Mouse (Mus musculus): ENCODE data around the gene Ttc39b. TPM values are rescaled to one million over a fixed set of nuclear protein-coding genes. Genes with fewer than 3 reads are reported as not detected.

Ttc39b gene
- total and polyA plus RNA-seq, 3 experiments: 11.3 to 109 (median 21.1) TPM

GRCm38 (mm10) chr4:83199391-83199790, 124.7 kb downstream of the Ttc39b start:
- Histone ChIP-seq H3K9ac (ENCODE audit: control insufficient read depth, low read depth, low read length, poor library complexity, severe bottlenecking) (no peak overlapping the region), H3K27ac (ENCODE audit: control insufficient read depth, low read depth, low read length) (no peak overlapping the region), H3K27me3 (ENCODE audit: control insufficient read depth in 1 of 2, insufficient read depth in 2 of 2, low read length in 2 of 2) (no peaks in the 10 kb centered on the region), H3K79me2 (ENCODE audit: control insufficient read depth, insufficient read depth, low read length, poor library complexity) (no peaks in the 10 kb centered on the region), H3K4me3 (ENCODE audit: control insufficient read depth in 1 of 2, insufficient read depth in 1 of 2, low read depth in 2 of 2, low read length in 2 of 2) (no peak overlapping the region), H3K9me3 (replicated peaks; ENCODE audit: insufficient read depth, low read length) (no peaks in the 10 kb centered on the region), H3K36me3 (ENCODE audit: control insufficient read depth in 1 of 2, insufficient read depth in 2 of 2, low read length in 2 of 2) (peaks cover 0 to 2% of the 10 kb centered on the region in 2 experiments; a peak in 2 of 4 replicates), H3K4me1 (ENCODE audit: control insufficient read depth in 1 of 2, insufficient read depth in 2 of 2, low read length in 2 of 2) (peaks cover 2 to 6% of the 10 kb centered on the region in 2 experiments; a peak in 1 of 4 replicates)
- peak; percentile 59 for DNase-seq (ENCODE audit: low read depth, low spot score)
- TF ChIP-seq MAFK (IDR thresholded peaks at IDR 0.05; ENCODE audit: borderline replicate concordance, low read depth, low read length): no peak

DNA sequence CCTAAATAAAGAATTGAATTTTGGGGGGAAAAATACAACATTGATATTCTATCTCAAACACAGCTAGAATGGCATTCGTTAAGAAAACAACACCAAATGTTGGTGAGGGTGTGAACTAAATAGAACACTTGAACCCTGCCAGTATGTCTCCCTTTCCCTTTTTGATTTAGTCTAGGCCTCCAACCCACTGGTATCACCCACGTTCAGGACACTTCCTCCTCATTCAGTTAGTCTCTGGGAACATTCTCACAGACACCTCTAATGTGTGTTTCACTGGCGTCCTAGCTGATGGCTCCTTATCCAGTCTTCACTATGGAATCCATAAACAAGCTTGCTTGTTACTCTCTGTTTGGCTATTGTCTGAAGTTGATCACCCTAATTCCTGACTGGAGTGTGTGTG, 125.9 kb downstream of the Ttc39b start:
- H3K27me3 ChIP-seq (ENCODE audit: control insufficient read depth in 1 of 2, insufficient read depth in 2 of 2, low read length in 2 of 2): no peaks in the 10 kb centered on the region
- no peaks in the 10 kb centered on the region for H3K9me3 ChIP-seq (replicated peaks; ENCODE audit: insufficient read depth, low read length)
- H3K4me3 ChIP-seq (ENCODE audit: control insufficient read depth in 1 of 2, insufficient read depth in 1 of 2, low read depth in 2 of 2, low read length in 2 of 2): no peak overlapping the region
- no peak for DNase-seq (ENCODE audit: low read depth, low spot score)
- H3K36me3 ChIP-seq (ENCODE audit: control insufficient read depth in 1 of 2, insufficient read depth in 2 of 2, low read length in 2 of 2): peaks cover 0 to 2% of the 10 kb centered on the region in 2 experiments; a peak in 2 of 4 replicates
- no peaks in the 10 kb centered on the region for H3K79me2 ChIP-seq (ENCODE audit: control insufficient read depth, insufficient read depth, low read length, poor library complexity)
- no peak overlapping the region for H3K9ac ChIP-seq (ENCODE audit: control insufficient read depth, low read depth, low read length, poor library complexity, severe bottlenecking)
- TF ChIP-seq NRF1 (IDR thresholded peaks at IDR 0.05; ENCODE audit: insufficient read depth, low read depth, low read length, poor library complexity, severe bottlenecking) (no peak), ZKSCAN1 (IDR thresholded peaks at IDR 0.05; ENCODE audit: low read depth, low read length) (no peak), MYB (IDR thresholded peaks at IDR 0.05; ENCODE audit: low read depth, low read length) (no peak), BHLHE40 (IDR thresholded peaks at IDR 0.05; ENCODE audit: borderline replicate concordance, low read depth, low read length) (no peak), TBP (IDR thresholded peaks at IDR 0.05; ENCODE audit: low read depth, low read length) (no peak), USF2 (IDR thresholded peaks at IDR 0.05; ENCODE audit: borderline replicate concordance in 1 of 2, insufficient read depth in 1 of 2, low read depth in 1 of 2, low read length in 2 of 2) (no peak), CTCF (IDR thresholded peaks at IDR 0.05 in 2 of 3, conservative IDR thresholded peaks at IDR 0.05 in 1 of 3; ENCODE audit: control insufficient read depth in 1 of 3, insufficient read depth in 1 of 3, low read depth in 2 of 3, low read length in 3 of 3, poor library complexity in 1 of 3, severe bottlenecking in 1 of 3) (no peak), UBTF (IDR thresholded peaks at IDR 0.05; ENCODE audit: borderline replicate concordance, insufficient read depth, low read depth, low read length) (no peak), SMC3 (IDR thresholded peaks at IDR 0.05; ENCODE audit: low read depth, low read length) (no peak), MAZ (IDR thresholded peaks at IDR 0.05; ENCODE audit: low read depth, low read length) (no peak), TAL1 (IDR thresholded peaks at IDR 0.05; ENCODE audit: low read length) (no peak), EP300 (IDR thresholded peaks at IDR 0.05; ENCODE audit: low read depth in 1 of 2, low read length in 2 of 2) (no peak), HCFC1 (IDR thresholded peaks at IDR 0.05; ENCODE audit: low read depth, low read length) (no peak), RCOR1 (IDR thresholded peaks at IDR 0.05; ENCODE audit: low read depth, low read length) (no peak), ZC3H11A (IDR thresholded peaks at IDR 0.05; ENCODE audit: low read depth, low read length) (no peak)
- peaks cover 2 to 6% of the 10 kb centered on the region in 2 experiments; a peak in 1 of 4 replicates for H3K4me1 ChIP-seq (ENCODE audit: control insufficient read depth in 1 of 2, insufficient read depth in 2 of 2, low read length in 2 of 2)
- no peak overlapping the region for H3K27ac ChIP-seq (ENCODE audit: control insufficient read depth, low read depth, low read length)
